In genomic region chr17:8864638-8865497, GRCm38 (mm10) we compare ENCODE assay signal across 10 mouse cellular contexts.
DNase-seq lines count a peak whose midpoint lies in the region; ATAC-seq and TF ChIP-seq lines count a peak whose summit lies in the region.
"Had no signal": no experiment of that assay in that cellular context is flagged by ENCODE, and none has a peak within 500 bp of the region (broad histone marks: within the 10 kb centered on the region; RNA-seq: fewer than 3 reads in every experiment).

No protein-coding gene starts in this region.

- H3K4me1 ChIP-seq in kidney, embryonic 16.5 days (ENCODE audit: insufficient read depth, low read length), result peaks cover 27% of the 10 kb centered on the region
- H3K4me1 ChIP-seq in kidney, postnatal 0 days (replicated peaks; ENCODE audit: insufficient read depth, low read length), result peaks cover 6% of the 10 kb centered on the region; the same call in 1 of the 2 replicates

- no peaks in the 10 kb centered on the region for H3K36me3 ChIP-seq in kidney, embryonic 16.5 days (ENCODE audit: insufficient read depth, low read length)
- H3K36me3 ChIP-seq in kidney, postnatal 0 days (ENCODE audit: insufficient read depth, low read length), result no peaks in the 10 kb centered on the region
- H3K36me3 ChIP-seq: heart, embryonic 13.5 days; limb, embryonic 13.5 days had no signal

- DNase-seq in kidney, adult 11 months, result no peak
- peak; percentile 75 for DNase-seq in adrenal gland, postnatal 10 days
- peak; percentile 61 for DNase-seq in kidney, postnatal 0 days (ENCODE audit: low spot score)
- DNase-seq in thymus, postnatal 0 days (ENCODE audit: low spot score), result peak; percentile 76
- DNase-seq in retina, embryonic 14.5 days (ENCODE audit: low spot score), result no peak
- DNase-seq in right cerebral cortex, postnatal 36 days (ENCODE audit: low spot score in 2 of 2), result no peak

- peak; percentile 60; the same call in 1 of the 2 replicates for ATAC-seq in kidney, embryonic 16.5 days (ENCODE audit: low FRiP score, low TSS enrichment)
- ATAC-seq in kidney, postnatal 0 days (replicated peaks; ENCODE audit: low FRiP score, low read depth), result peak; percentile 66; the same call in 1 of the 2 replicates
- no peak for ATAC-seq in cerebellum, adult (ENCODE audit: insufficient number of reproducible peaks, low FRiP score, low TSS enrichment)

- 58% methylated on average over 8 of the region's 8 CpGs for WGBS in kidney, embryonic 16.5 days
- WGBS in kidney, postnatal 0 days, result 60% methylated on average over 8 of the region's 8 CpGs

- TF ChIP-seq CTCF in kidney, postnatal 0 days (IDR thresholded peaks at IDR 0.05; ENCODE audit: low read depth), result no peak

- H3K27me3 ChIP-seq in kidney, embryonic 16.5 days (ENCODE audit: insufficient read depth, low read length), result no peaks in the 10 kb centered on the region
- H3K27me3 ChIP-seq in kidney, postnatal 0 days (ENCODE audit: insufficient read depth, low read length), result no peaks in the 10 kb centered on the region
- H3K27me3 ChIP-seq: heart, embryonic 13.5 days; limb, embryonic 13.5 days had no signal

- no peak overlapping the region for H3K4me3 ChIP-seq in kidney, embryonic 16.5 days (ENCODE audit: low read length)
- no peak overlapping the region for H3K4me3 ChIP-seq in kidney, postnatal 0 days (replicated peaks; ENCODE audit: low read depth, low read length)
- H3K4me3 ChIP-seq: heart, embryonic 13.5 days; limb, embryonic 13.5 days had no signal

- H3K9ac ChIP-seq in kidney, embryonic 16.5 days (replicated peaks; ENCODE audit: low read length), result no peak overlapping the region
- H3K9ac ChIP-seq in kidney, postnatal 0 days (ENCODE audit: low read depth, low read length), result no peak overlapping the region
- H3K9ac ChIP-seq: heart, embryonic 13.5 days; limb, embryonic 13.5 days had no signal

- no peak overlapping the region for H3K4me2 ChIP-seq in kidney, embryonic 16.5 days (replicated peaks; ENCODE audit: low read depth, low read length)
- H3K4me2 ChIP-seq in kidney, postnatal 0 days (ENCODE audit: low read length), result no peak overlapping the region
- H3K4me2 ChIP-seq: heart, embryonic 13.5 days; limb, embryonic 13.5 days had no signal

- H3K9me3 ChIP-seq in kidney, embryonic 16.5 days (ENCODE audit: low read length), result no peaks in the 10 kb centered on the region
- no peaks in the 10 kb centered on the region for H3K9me3 ChIP-seq in kidney, postnatal 0 days (replicated peaks; ENCODE audit: low read length)
- H3K9me3 ChIP-seq: heart, embryonic 13.5 days; limb, embryonic 13.5 days had no signal

- no peak overlapping the region for H3K27ac ChIP-seq in kidney, embryonic 16.5 days (ENCODE audit: low read length)
- H3K27ac ChIP-seq in kidney, postnatal 0 days, result no peak overlapping the region
- H3K27ac ChIP-seq: heart, embryonic 13.5 days; limb, embryonic 13.5 days had no signal

Comparison
In these comparisons a context has a peak if more than half of its experiments do, and no peak if none do; other contexts are left out.
1. DNase-seq: peak in adrenal gland, postnatal 10 days (single experiment), kidney, postnatal 0 days (single experiment) and thymus, postnatal 0 days (single experiment); none in kidney, adult 11 months (single experiment), retina, embryonic 14.5 days (single experiment) and right cerebral cortex, postnatal 36 days (0 of 2).